Mouse (Mus musculus): ENCODE data around the gene Cemip.
"Not testable (repeated sequence)": the region's sequence is repeated elsewhere in the genome, so short reads cannot be mapped to it uniquely, and the experiment has no call there.

Cemip gene

GRCm38 (mm10) chr7:83892333-83892669 lies 194.0 kb downstream of the Cemip start:
- DNase-seq (ENCODE audit: low spot score): no peak

- peak; percentile 99 for DNase-seq (ENCODE audit: low spot score)
These were observed 194.6 kb downstream of the Cemip start for GRCm38 (mm10) chr7:83891433-83892332.

DNA sequence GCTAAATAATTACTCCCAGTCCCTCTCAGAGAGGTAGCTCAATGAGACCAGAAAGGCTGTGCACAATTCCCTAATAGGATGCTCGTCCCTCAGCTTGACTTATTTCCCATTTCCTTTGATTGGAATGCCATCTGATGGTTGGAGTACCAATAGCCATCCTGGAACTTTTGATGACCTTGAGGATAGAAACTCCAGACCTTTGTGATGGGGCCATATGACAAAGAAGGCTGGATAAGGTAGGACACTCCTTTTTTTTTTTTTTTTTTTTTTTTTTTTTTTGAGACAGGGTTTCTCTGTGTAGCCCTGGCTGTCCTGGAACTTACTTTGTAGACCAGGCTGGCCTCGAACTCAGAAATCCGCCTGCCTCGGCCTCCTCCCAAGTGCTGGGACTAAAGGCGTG lies 196.4 kb downstream of the Cemip start:
- not testable (repeated sequence) for DNase-seq (ENCODE audit: low spot score)

- no peak for DNase-seq (ENCODE audit: low spot score)
These were observed 196.9 kb downstream of the Cemip start for GRCm38 (mm10) chr7:83889383-83889782.

DNA sequence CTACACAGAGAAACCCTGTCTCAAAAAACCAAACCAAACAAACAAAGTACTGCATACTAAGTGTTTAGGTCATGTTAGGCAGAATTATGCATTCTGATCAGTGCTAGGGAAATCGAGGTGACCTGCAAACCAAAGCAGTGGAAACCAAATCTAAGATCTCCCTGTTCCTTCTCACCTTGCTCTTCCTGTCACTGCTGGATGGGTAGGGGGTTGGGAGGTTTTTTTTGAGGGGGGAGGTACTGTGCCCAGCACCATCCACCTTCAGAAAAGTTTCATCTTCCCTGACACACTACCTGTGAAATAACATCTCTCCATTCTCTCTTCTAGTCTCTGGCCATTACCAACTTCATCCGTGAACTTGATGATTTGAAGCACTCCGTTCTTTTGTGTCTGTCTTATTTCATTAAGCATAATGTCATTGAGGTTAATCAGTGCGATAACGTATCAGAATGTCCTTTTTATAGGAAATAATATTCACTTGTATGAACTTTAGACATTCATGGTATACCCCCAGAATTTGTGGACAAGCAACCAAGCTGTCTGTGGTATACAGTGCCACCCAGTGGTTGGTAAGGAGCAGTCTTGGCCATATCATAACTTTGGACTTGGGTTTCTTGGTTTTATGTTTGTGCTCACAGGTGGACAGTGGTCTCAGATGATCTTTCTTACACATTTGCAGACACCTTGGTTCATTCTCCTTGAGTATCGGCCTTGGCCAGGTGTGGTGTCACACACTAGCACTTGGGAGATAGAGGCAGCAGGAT lies 199.8 kb downstream of the Cemip start:
- no peak for DNase-seq (ENCODE audit: low spot score)

DNA sequence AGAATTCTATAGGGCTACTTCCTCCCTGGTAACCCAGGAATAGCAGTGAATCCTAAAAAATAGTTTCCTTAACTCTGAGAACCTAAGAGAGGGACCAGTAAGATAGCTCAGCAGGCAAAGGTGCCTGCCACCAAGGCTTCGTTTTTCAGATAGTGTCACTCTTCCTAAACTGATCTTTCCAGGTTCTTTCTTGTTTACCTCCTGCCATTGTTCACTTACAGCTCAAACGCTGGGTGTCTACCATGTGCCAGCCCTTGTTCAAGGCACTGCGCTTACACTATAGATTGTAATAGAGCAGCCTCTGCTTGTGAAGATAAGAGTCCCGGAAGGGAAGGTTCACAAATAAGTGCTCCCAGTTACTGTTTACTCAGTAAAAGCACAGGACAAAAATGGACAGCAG lies 200.5 kb downstream of the Cemip start:
- DNase-seq (ENCODE audit: low spot score): no peak

DNA sequence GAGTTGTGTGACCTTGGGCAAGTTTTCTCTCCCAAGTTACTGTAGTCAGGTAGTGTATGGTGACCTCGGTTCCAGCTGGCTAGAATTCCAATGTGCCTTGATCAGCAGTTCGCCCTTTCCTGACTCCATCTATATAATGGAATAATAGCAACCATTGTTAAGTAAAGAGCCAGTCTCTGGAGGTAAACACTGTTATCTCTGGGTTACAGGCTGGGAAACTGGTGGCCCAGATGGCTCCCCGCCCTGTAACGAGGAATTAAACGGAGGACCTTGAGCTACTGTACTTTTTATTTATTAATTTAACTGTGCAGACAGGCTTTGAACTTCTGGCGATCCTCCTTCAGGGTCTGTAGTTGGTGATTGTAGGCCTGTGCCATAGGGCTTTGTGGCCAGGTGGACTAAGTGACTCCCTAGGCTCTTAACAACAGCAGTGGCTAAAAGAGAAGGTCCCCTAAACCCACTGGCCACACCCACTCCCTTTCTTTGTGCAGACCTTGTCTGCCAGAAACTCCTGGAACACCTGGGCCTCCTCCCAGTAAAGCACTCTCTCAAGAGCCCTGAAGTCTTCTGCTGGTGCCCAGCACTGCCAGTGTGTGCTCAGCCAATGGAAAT lies 201.3 kb downstream of the Cemip start:
- no peak for DNase-seq (ENCODE audit: low spot score)

GRCm38 (mm10) chr7:83884021-83884658 lies 202.2 kb downstream of the Cemip start, which contains the start of the genes Tlnrd1 and Mesd:
Gene Tlnrd1 (minus strand): TSS chr7:83884305.
Gene Mesd (plus strand): TSS chr7:83884466.
- DNase-seq (ENCODE audit: low spot score): peak; percentile 74

DNA sequence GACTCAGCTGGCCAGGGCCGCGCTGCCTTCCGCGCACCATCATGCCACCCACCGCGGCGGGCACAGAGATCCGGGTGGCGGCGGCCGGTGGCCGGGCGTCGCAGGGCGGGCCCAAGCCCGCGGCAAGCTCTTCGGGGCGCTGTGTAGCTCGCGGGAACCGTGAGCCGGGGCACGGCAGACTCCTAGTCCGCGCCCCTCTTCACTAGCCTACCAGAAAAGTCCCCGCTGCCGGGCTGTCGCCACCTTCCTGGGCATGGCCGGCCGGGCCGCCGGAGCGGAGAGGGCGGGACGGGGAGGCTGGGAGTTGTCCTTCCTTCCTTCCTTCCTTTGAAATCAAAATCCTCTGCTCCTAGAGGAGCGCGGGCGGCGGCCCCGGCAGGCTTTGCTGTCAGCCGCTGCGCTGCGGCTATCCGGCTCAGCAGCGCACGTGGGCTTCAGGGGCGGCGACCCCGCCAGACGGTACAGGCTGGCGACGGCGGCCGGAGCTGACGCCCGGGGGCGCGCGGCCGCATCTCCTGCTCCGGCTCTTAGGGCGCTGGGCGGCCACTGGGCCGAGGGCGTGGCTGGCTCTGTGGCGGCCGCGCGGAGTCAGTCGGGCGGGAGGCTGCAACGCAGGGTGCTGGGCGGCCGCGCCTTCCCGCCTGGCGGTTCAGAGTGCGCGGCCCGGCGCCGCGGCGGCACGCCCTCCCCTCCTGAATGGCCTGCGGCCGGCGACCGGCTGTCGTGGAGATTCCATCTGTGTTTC lies 202.9 kb downstream of the Cemip start:
- DNase-seq (ENCODE audit: low spot score): peak; percentile 19

All from ovary, postnatal 10 days (tissue).